Mouse (Mus musculus): ENCODE results near the gene Prex1.

GRCm38 (mm10) chr2:166623081-166623567, 90.5 kb downstream of the Prex1 start:
- no peak for TF ChIP-seq CTCF (IDR thresholded peaks at IDR 0.05; ENCODE audit: low read depth)
- TF ChIP-seq EP300 (IDR thresholded peaks at IDR 0.05; ENCODE audit: low read depth): no peak
